Mouse (Mus musculus) effector memory CD4-positive, alpha-beta T cell, adult 5 months (primary cell): ENCODE results near the gene Elf5. TPM values are rescaled to one million over a fixed set of nuclear protein-coding genes. Genes with fewer than 3 reads are reported as not detected.

ENCODE experiments used
- polyA plus RNA-seq: library from polyadenylated mRNA; unstranded; fragments of 100-300 nt; shearing (Covaris generic); gene quantifications from one replicate; pipeline ENCODE4 v1.2.1, GENCODE M21; 2017

Gene Elf5
- polyA plus RNA-seq = not detected

DNA sequence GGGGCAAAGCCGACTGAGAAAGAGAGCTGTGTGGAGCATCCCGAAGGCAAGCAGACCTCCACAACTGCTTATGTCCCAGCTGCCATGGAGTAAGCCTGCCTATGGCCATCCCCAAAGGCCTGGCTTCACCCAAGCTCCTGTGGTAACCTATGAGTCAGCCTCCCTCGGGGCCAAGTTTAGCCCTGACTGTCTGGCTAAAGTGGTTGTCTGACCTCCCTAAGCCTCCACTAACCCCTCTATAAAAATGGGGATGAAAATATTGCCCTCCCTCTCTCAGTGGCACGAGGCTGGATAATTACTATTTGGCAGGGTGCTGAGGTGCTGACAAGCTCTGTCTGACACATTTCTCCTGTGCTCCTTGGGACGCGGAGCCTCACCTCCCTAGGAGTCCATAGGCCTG lies at the start of gene Elf5:
Gene Elf5, plus strand, starts transcription at position 341 of the 400 bp plus-strand sequence.

DNA sequence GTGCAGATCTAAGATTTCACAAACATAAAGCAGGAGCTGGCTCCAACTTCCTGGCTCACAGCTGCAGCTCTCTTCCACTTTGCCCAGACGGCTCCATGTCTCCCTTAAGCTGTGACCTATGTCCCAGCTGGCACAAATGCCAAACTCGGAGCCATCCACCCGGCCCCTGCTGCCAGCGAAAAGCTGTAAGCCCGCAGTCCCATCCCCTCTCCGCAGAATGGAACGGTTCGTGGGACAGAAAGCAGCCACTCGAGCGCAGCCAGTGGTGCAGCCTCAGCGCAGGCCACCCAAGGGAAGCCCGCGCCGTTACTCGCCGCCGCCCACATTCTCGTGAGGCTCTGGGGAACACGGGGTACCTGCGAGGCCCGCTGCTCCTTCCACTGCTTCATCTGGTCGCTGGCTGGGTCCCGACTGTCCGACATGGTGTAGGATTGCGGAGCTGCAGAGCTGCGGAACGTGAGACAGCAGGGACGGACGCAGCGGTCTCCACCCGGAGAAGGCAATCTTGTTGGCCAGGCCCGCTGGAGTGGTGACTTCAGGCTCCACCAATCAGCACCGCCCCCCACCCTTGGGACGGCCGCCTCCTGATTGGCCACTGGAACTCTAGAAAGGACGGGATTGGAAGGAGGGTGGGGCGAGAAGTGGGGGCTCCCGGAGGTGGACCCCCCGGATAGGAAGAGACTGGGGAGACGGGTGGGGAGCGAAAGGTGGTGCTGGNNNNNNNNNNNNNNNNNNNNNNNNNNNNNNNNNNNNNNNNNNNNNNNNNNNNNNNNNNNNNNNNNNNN lies 73.3 kb downstream of the Elf5 start, which contains the start of gene Cat:
Gene Cat, minus strand, starts transcription at position 544 of the 785 bp plus-strand sequence.

Other genes with a start within 250 kb of the Elf5 start
- gene Ehf, start 108.4 kb upstream of the Elf5 start, polyA plus RNA-seq = not detected
- 59.8 TPM for gene Cat, start 73.5 kb downstream of the Elf5 start, polyA plus RNA-seq
- 87.2 TPM for gene Abtb2, start 154.6 kb downstream of the Elf5 start, polyA plus RNA-seq